Mouse (Mus musculus) adipocyte (in vitro differentiated cells): ENCODE measurements around the gene Sfxn1.

Experiments used
- DNase-seq: peaks from one replicate; pipeline ENCODE4 v3.0.0-alpha.2; 2016; ENCODE audit warnings: low spot score

The Sfxn1 gene

DNA sequence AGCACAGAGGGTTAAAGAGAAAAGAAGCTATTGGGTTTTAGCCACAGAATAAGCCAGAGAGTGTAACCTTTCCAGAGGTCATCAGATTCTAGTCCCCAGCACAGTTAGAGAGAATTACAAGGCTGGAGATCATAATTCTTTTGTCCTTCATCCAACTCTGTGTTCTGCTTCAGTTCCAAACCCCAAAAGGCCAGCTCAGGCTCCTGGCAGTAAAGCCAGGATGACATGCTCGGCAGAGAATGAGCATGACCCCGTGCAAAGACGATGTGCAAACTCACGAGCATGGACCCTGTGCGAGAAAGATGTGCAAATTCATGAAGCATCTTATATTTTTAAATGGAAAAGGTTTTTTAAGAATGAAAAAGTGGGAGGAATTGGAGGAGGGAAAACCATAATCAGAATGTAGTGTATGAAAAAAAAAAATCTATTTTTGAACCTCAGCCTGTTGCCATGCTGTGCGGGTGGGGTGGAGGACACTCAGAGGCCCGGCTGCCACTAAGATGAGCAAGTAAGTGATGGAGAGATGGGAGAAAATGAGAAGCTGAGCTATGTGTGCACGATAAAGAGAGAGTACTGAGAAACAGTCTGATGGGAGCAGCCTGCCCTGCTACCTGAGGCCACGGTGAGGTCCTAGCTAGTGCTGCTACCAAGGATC, 66.2 kb downstream of the Sfxn1 start:
- DNase-seq = no peak

- DNase-seq = no peak
Observed at GRCm38 (mm10) chr13:54143788-54144187, 72.1 kb downstream of the Sfxn1 start.

- no peak for DNase-seq
Observed at GRCm38 (mm10) chr13:54144624-54145023, 73.0 kb downstream of the Sfxn1 start.

DNA sequence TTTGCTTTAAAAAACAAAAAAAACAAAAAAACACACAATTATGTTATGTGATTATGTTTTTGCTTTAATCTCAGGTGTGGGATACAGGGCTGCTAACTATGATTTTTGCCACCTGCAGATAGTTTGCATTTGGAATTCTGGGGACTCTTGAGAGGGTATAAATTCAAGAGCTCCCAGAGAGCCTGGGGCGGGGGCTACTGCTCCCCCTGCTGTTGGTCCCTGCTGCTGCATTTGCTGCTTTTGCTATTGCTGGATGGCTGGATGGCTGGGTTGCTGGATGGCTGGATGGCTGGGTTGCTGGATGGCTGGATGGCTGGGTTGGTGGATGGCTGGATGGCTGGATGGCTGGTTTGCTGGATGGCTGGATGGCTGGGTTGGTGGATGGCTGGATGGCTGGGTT, 75.7 kb downstream of the Sfxn1 start:
- DNase-seq = no peak

DNA sequence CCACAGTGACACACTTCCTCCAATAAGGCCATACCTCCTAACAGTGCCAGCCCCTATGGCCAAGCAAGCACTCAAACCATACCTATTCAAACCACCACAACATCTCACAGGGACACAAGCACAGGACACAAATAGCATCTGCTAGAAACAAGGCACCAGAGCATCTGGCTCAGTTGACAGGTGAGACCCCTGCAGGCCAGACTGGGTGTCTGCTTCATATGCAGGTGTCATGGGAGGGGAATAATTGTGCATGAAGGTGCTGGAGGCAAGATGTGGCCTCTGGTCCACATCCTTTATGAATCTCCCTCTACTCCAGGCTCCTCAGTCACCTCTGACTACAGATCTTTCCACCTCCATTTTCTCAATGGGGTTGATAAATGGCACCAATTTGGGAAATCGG, 80.8 kb downstream of the Sfxn1 start:
- DNase-seq = no peak

DNA sequence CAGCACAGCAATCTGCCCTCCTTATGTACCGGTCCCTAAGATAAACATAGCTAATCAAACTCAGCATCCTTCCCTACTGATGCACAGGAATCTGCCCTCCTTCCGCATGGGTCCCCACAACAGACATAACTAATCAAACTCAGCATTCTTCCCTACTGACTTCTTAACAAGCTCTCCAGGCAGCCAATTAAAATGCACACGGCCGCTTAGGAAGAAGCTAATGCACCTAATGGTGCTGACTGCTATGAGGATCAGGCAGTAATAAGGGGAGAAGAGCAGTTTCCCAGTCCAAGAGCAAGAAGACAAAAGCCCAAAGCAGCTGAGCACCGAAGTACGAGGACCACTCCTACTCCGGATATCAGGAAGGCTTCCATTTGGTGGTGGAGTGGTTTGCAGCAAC, 81.2 kb downstream of the Sfxn1 start:
- no peak for DNase-seq

- DNase-seq = no peak
Observed at GRCm38 (mm10) chr13:54153672-54154218, 82.1 kb downstream of the Sfxn1 start.

DNA sequence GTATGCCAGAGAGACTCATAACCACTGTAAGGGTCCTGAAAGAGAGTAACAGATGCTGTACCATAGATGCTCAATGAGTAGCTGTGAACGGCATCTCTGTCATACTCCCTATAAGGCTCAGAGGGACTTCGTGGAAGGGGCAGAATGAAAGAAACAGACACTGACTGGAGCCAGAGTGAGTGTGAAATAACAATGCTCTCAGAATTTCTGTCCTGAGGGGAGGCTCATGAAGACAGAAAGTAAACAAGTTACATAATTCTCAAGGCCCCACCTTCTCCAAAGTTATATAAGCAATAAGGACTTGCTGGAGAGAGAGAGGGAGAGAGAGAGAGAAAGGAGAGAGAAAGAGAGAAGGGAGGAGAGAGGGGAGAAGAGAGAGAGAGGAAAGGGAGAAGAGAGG, 84.2 kb downstream of the Sfxn1 start:
- no peak for DNase-seq
